Mouse (Mus musculus): ENCODE data around the gene Get4.

DNA sequence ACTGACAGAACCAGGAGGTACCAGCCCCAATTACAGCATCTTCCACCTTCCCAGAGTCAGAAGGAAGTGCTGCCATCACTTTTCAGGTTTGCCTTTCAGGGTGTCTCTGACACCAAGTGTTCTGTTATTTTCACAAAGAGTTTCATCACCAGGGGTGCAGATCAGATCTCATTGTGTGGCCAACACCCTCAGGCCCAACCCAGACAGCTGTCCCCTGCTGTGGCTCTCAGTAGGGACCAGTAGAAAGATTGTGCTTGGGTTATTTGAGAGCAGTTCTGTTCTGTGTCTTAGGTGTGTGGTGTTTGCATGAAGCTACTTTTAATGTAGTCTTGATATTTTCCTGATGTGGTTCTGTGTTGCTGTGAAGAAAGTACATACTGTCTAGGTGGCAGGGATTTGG lies 43.9 kb upstream of the Get4 start:
- TF ChIP-seq CTCF (IDR thresholded peaks at IDR 0.05; ENCODE audit: low read depth, low read length) (no peak), POLR2A (IDR thresholded peaks at IDR 0.05; ENCODE audit: borderline replicate concordance, low read depth, low read length) (no peak)
